Mouse (Mus musculus) liver, embryonic 11.5 days (tissue): Measurements from ENCODE around the gene Ptch1. TPM values are rescaled to one million over a fixed set of nuclear protein-coding genes. Genes with fewer than 3 reads are reported as not detected.

Experiments
- ATAC-seq: fragments of 200-750 bp; cut with Nextera tagmentation; replicated peaks from 2 replicates; pipeline ENCODE4 v1.8.0; 2017; ENCODE audit warnings: moderate number of reproducible peaks, mild to moderate bottlenecking, moderate TSS enrichment, moderate library complexity; ENCODE audit not compliant: low FRiP score
- DNase-seq: peaks from one replicate; pipeline ENCODE4 v3.0.0-alpha.2; 2017; ENCODE audit warnings: low spot score
- H3K27ac ChIP-seq: fragments of 300-500 bp; sonication (generic); 2 replicates; pipeline ENCODE4 v1.5.1; 2014; ENCODE audit warnings: mild to moderate bottlenecking, low read depth, low read length, control low read depth
- H3K27me3 ChIP-seq: fragments of 300-500 bp; sonication (generic); replicated peaks from 2 replicates; pipeline ENCODE4 v1.6.1; 2014; ENCODE audit warnings: low read length, mixed read lengths; ENCODE audit not compliant: control insufficient read depth, insufficient read depth
- H3K36me3 ChIP-seq: fragments of 300-500 bp; sonication (generic); 2 replicates; pipeline ENCODE4 v1.6.1; 2014; ENCODE audit warnings: mild to moderate bottlenecking, low read length, moderate library complexity, mixed read lengths; ENCODE audit not compliant: control insufficient read depth, insufficient read depth
- H3K4me1 ChIP-seq: fragments of 300-500 bp; sonication (generic); replicated peaks from 2 replicates; pipeline ENCODE4 v1.6.1; 2014; ENCODE audit warnings: low read length, mixed read lengths; ENCODE audit not compliant: control insufficient read depth, insufficient read depth
- H3K4me2 ChIP-seq: fragments of 300-500 bp; sonication (generic); 2 replicates; pipeline ENCODE4 v1.6.1; 2014; ENCODE audit warnings: mild to moderate bottlenecking, control low read depth, moderate library complexity
- H3K4me3 ChIP-seq: fragments of 300-500 bp; sonication (generic); 2 replicates; pipeline ENCODE4 v1.5.1; 2014; ENCODE audit warnings: low read depth, low read length, control low read depth
- H3K9ac ChIP-seq: fragments of 300-500 bp; sonication (generic); 2 replicates; pipeline ENCODE4 v1.6.1; 2014; ENCODE audit warnings: low read depth, low read length, control low read depth
- H3K9me3 ChIP-seq: fragments of 300-500 bp; sonication (generic); 2 replicates; pipeline ENCODE4 v1.6.1; 2016; ENCODE audit warnings: low read length, inconsistent platforms, mixed read lengths; ENCODE audit not compliant: control insufficient read depth
- WGBS: fragments of 180-500 bp; shearing (Covaris S2); extraction: QIAGEN DNeasy Blood & Tissue Kit; methylation state at CpG from one replicate; pipeline ENCODE4 v1.1.7; 2014; 5-methylcytosine and 5-hydroxymethylcytosine counted together
- polyA plus RNA-seq: library from polyadenylated mRNA; unstranded; fragments of >200 nt; fragmentation: Nextera tagmentation; extraction: Ambion mirVana; gene quantifications from 2 replicates; pipeline ENCODE4 v1.2.1, GENCODE M21; 2014

Gene Ptch1
- polyA plus RNA-seq = 14.0 and 15.0 TPM in 2 replicates

DNA sequence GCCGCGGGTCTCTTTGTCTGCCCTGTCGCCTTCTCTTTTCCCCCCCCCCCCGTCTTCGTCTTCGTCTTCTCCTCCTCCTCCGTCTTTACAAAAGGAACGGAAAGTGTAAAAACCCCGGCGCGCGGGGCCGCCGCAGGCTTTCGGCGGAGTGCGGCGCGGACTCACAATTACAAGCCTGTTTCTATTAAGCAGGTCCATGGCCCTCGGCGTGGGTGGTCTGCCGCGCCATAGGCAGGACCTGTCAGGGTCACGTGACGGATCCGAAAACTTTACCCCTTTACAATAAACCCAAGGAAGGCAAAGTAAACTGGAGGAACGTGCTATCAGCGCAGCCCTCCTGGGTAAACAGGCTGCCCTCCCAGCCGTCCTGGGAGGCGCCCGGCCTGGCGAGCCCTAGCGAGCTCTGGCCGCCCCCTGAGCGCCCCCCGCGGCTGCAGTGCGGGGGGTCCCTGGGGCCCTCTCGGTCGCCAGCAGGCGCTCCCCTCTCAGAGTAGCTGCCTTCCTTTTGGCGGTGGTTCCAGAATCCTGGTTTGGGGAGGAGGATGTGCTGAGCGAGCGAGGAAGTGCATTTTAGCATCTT, at the start of gene Ptch1:
TSS of gene Ptch1 (minus strand) at position 343 of the 580 bp plus-strand sequence.
- Histone ChIP-seq H3K27ac (peak within 1 kb of the TSS; percentile 52; the same call in 1 of the 2 replicates), H3K9ac (peak within 1 kb of the TSS; percentile 43; the same call in 1 of the 2 replicates), H3K9me3 (no peaks in the 10 kb centered on the region), H3K4me1 (peaks cover 16% of the 10 kb centered on the region), H3K4me3 (peak within 1 kb of the TSS; percentile 63), H3K36me3 (no peaks in the 10 kb centered on the region), H3K4me2 (peak within 1 kb of the TSS; percentile 93), H3K27me3 (peaks cover 65% of the 10 kb centered on the region)
- DNase-seq = peak; percentile 59
- no peak for ATAC-seq
- 1% methylated on average over 44 of the region's 44 CpGs for WGBS

DNA sequence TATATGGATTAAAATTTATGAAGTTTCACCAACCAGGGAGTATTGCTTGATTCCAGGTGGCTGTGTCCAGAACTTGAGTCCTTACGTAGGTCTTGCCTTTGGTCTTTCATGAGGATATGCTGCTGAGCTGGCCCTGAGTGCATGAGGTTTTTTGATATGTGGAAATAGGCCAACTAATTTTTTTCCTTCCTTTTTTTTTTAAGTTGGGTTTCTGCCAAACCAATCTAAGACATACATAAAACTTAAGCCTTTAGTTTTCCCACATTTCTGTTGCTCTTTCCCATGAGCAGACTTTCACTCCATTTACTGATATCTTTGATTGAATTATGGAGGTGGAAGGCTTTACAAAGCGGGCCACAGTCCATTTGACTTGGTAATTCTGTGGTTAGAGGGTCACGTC, 47.9 kb upstream of the Ptch1 start:
- no peak overlapping the region for H3K4me3 ChIP-seq
- no peak for DNase-seq
- 66% methylated on average over 3 of the region's 3 CpGs for WGBS
- H3K27ac ChIP-seq = no peak overlapping the region
- H3K9me3 ChIP-seq = no peaks in the 10 kb centered on the region
- no peak overlapping the region for H3K9ac ChIP-seq
- H3K27me3 ChIP-seq = no peaks in the 10 kb centered on the region
- no peaks in the 10 kb centered on the region for H3K36me3 ChIP-seq
- no peak overlapping the region for H3K4me2 ChIP-seq
- no peak for ATAC-seq
- H3K4me1 ChIP-seq = no peaks in the 10 kb centered on the region

DNA sequence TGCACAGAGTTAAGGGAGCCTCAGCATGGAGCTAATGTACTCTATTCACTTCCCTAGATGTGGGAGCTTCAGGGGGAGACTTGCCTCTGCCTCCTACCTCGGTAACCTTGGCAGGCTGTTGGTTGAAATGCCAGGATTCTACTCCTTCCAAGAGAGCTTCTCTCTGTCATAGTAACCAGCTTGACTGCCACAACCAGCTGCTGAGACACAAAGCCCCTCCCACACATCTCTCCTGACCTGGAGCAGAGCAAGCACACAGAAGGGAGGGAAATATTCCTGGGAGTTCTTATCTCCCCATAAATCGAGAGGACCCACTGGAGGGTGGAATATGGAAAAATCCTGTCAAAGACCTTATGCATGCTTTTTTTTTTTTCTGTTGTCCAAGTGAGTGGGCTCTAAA, 39.8 kb upstream of the Ptch1 start:
- H3K4me1 ChIP-seq = 0 out of 2 replicates have a peak, but pooled peaks cover 3% of the 10 kb centered on the region
- H3K4me3 ChIP-seq = no peak overlapping the region
- ATAC-seq (no peak), DNase-seq (no peak)
- no peaks in the 10 kb centered on the region for H3K36me3 ChIP-seq
- H3K27ac ChIP-seq = no peak overlapping the region
- no peak overlapping the region for H3K4me2 ChIP-seq
- H3K9ac ChIP-seq = no peak overlapping the region
- no peaks in the 10 kb centered on the region for H3K9me3 ChIP-seq
- H3K27me3 ChIP-seq = no peaks in the 10 kb centered on the region
- WGBS = 45% methylated on average over 2 of the region's 2 CpGs

DNA sequence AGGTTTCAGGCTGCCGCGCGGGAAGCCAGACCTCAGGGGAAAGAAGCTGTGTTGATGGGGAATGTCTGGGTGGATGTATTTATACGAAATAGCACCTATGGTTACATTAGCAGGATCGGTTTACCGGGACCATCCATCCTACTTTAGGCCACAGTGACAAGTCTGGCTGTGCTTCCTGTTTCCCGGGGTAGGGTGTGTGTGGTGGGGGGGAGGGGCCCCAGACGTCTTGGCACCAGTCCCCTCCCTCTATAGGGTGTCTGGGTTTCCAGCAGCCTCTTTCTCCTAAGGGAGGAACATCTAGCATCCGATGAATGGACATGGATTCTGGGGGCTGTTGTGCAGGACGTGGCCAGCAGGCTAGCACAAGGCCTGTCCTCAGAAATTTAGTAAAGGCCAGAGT, 36.3 kb upstream of the Ptch1 start:
- Histone ChIP-seq H3K4me1 (0 out of 2 replicates have a peak, but pooled peaks cover 3% of the 10 kb centered on the region), H3K36me3 (no peaks in the 10 kb centered on the region), H3K9me3 (no peaks in the 10 kb centered on the region), H3K27me3 (no peaks in the 10 kb centered on the region), H3K4me2 (peak overlapping the region; percentile 15; the same call in 1 of the 2 replicates), H3K9ac (no peak overlapping the region), H3K27ac (no peak overlapping the region; the same call in 1 of the 2 replicates), H3K4me3 (no peak overlapping the region)
- WGBS = 19% methylated on average over 10 of the region's 10 CpGs
- ATAC-seq (no peak; the same call in 1 of the 2 replicates), DNase-seq (peak; percentile 33)

DNA sequence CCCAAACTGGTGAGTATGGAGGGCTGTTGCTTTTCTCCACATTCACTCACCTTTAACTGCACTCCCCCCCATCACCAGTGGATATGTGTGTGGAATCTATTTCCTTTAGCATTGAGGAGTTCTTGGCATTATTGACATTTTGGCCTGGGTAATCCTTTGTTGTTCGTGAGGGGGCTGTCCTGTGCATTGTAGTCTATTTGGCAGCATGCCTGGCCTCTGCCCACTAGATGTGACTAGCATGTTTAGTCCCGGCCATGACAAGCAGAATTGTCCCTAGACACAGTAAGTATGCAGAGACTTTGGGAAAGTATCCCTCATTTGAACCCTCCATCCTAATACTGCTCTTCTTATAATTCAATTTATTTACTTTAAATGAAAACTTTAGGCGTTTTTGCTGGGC, 24.2 kb upstream of the Ptch1 start:
- ATAC-seq (no peak), DNase-seq (no peak)
- H3K4me1 ChIP-seq = no peaks in the 10 kb centered on the region
- H3K9ac ChIP-seq = no peak overlapping the region
- no peak overlapping the region for H3K27ac ChIP-seq
- H3K4me2 ChIP-seq = no peak overlapping the region
- no peaks in the 10 kb centered on the region for H3K36me3 ChIP-seq
- H3K9me3 ChIP-seq = no peaks in the 10 kb centered on the region
- no peaks in the 10 kb centered on the region for H3K27me3 ChIP-seq
- H3K4me3 ChIP-seq = no peak overlapping the region
- WGBS = 71% methylated on average over 3 of the region's 3 CpGs

DNA sequence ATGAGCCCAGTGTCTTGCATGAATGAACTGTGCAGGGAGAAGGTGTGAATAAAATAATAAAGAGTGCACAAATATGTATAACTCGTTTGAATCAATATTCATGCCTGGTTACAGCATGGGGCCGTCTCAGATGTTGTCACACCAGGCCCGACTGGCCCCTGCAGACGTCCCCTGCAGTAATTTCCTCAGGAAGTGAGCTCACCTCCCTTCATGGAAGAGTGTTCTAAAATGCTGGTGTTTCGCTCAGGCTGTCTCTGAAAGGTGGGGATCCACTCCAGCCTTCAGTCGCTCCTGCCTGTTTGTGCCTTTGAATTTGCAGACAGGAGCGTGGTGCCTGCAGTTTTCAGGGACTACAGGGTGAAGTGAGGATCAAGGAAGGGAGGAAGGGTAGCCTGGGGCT, 22.5 kb upstream of the Ptch1 start:
- Histone ChIP-seq H3K9ac (no peak overlapping the region), H3K27ac (no peak overlapping the region), H3K4me1 (no peaks in the 10 kb centered on the region), H3K9me3 (no peaks in the 10 kb centered on the region), H3K36me3 (no peaks in the 10 kb centered on the region), H3K4me2 (no peak overlapping the region), H3K27me3 (no peaks in the 10 kb centered on the region), H3K4me3 (no peak overlapping the region)
- DNase-seq (no peak), ATAC-seq (no peak)
- whole genome bisulfite sequencing = 43% methylated on average over 7 of the region's 7 CpGs

DNA sequence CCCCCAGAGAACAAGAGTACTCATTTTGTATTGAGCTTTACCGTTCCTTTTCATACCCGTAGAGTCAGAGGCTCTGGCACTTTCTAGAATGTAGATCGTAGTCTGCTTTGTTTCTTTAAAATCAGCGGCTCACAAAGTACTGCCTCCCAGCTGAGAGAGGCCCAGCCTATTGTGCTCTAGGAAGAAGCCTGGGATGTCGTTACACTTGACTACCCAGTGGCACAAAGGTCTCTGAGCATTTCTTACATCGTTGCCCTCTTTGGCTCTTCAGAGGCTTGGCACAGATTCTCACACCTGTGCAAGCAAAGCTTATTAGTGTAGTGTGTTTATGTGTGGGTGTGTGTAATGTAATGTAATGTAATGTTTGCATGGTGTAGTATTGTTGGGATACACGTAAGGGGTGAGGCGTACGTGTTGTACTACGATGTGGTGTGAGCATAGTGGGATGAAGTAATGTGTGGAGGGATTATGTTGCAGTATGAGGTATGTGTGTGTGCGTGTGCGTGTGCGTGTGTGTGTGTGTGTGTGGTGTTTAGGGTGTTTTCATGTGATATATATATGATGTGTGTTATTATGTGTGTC, 20.2 kb upstream of the Ptch1 start:
- H3K4me3 ChIP-seq = no peak overlapping the region
- no peak overlapping the region for H3K4me2 ChIP-seq
- H3K36me3 ChIP-seq = no peaks in the 10 kb centered on the region
- no peak overlapping the region for H3K27ac ChIP-seq
- 86% methylated on average over 13 of the region's 13 CpGs for WGBS
- no peak for ATAC-seq
- no peak overlapping the region for H3K9ac ChIP-seq
- no peaks in the 10 kb centered on the region for H3K4me1 ChIP-seq
- no peaks in the 10 kb centered on the region for H3K27me3 ChIP-seq
- H3K9me3 ChIP-seq = no peaks in the 10 kb centered on the region
- no peak for DNase-seq

DNA sequence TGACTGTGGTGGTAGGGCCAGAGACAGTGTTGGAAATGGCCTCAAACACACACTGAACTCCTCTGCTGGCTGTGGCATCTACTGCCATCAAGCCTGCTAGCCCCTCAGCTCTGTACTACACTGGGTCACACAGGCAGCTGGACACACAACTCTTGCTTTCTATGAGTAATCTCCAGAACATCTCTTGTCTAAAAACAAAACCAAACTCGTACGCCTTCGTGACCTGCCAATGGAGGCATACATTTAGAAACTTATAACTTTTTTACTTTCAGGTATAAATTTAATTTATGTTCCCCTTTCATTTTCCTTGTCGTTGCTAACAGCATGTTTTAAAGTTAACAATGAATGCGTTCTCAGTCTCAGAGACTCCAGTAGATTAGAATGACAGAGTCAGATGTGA, 19.4 kb upstream of the Ptch1 start:
- DNase-seq (no peak), ATAC-seq (no peak)
- no peaks in the 10 kb centered on the region for H3K36me3 ChIP-seq
- H3K4me2 ChIP-seq = no peak overlapping the region
- 87% methylated on average over 5 of the region's 5 CpGs for WGBS
- no peaks in the 10 kb centered on the region for H3K27me3 ChIP-seq
- H3K27ac ChIP-seq = no peak overlapping the region
- no peak overlapping the region for H3K9ac ChIP-seq
- H3K4me1 ChIP-seq = no peaks in the 10 kb centered on the region
- no peaks in the 10 kb centered on the region for H3K9me3 ChIP-seq
- no peak overlapping the region for H3K4me3 ChIP-seq

DNA sequence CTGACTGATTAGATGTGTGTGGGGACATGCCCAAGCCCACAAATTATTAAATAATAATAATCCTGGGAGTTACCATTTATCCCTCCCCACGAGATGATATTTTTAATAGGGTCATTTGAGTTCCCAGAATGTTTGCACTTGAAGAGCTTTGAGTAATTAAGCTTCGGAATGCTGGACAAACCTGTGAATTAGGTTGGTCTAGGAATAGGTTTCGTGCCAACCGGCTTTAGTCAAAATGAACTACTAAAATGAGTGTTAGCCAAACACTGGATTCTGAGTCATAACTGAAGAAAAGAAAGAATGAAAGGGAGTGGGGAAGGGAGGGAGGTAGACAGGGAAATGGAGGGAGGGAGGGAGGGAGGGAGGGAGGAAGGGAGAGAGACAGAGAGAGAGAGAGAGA, 1.2 kb upstream of the Ptch1 start:
- WGBS = 63% methylated on average over 4 of the region's 4 CpGs
- H3K9me3 ChIP-seq = no peaks in the 10 kb centered on the region
- ATAC-seq (no peak), DNase-seq (no peak)
- peaks cover 65% of the 10 kb centered on the region for H3K27me3 ChIP-seq
- H3K27ac ChIP-seq = no peak overlapping the region
- H3K9ac ChIP-seq = no peak overlapping the region
- H3K36me3 ChIP-seq = no peaks in the 10 kb centered on the region
- peaks cover 13% of the 10 kb centered on the region; the same call in 1 of the 2 replicates for H3K4me1 ChIP-seq
- H3K4me3 ChIP-seq = no peak overlapping the region
- no peak overlapping the region for H3K4me2 ChIP-seq
